Mouse (Mus musculus) ovary, adult 18-20 months (tissue): Measurements from ENCODE around the gene Cdc42se1.

Experiments
- DNase-seq: peaks from one replicate; pipeline ENCODE4 v3.0.0; 2022; ENCODE audit warnings: low spot score, mixed read lengths

Gene Cdc42se1

DNA sequence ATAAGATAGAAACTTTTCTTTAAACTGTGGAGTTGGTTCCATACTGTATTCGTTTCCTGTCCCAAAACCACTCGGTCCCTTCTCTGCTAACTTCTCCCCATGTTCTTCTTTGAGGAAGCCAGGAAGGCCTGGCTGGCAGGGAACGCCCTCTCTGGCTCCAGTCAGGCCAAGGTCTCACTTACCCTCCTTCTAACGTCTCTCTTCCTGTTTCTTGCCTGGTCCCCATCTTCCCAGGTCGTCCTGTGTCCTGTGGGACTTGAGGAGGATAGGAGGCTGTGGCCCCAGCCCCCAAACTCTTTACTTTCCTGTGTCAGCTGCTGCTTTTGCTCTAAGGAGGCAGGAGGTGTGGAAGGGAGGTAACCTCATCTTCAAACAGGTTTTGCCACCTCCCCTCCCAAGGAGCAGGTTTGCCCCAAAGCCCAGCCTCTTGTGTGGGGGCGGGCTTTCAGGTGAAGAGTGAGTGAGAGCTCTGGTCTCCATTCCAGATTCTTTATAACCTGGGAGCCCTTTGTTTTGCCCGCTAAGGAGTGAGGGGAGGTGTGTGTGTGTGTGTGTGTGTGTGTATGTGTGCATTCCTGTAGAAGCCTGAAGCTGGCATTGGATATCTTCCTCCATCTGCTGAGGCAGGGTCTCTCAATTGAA is 22.4 kb downstream of the Cdc42se1 start, which contains the start of gene Bnipl:
Gene Bnipl, minus strand, starts transcription at position 411 of the 642 bp plus-strand sequence.
- no peak for DNase-seq

DNA sequence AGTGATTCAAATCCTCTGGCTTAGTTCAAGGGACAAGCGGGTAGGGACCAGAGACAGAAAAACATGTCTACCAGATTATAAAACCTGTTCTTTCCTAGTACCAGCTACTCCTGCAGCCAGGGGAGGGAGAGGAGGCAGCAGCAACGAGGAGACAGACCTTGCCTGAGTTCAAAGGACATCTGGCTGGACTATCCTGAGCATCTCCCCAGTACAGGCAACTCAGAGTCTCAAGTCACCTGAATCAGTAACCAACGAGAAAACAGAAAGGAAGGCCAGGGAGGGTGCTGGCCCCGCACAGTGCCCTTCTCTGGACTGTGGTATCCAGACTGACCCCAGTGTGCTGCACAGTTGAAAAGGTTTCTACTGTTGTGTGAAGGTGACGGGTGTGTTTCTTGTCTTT is 28.4 kb downstream of the Cdc42se1 start:
- DNase-seq: no peak

DNA sequence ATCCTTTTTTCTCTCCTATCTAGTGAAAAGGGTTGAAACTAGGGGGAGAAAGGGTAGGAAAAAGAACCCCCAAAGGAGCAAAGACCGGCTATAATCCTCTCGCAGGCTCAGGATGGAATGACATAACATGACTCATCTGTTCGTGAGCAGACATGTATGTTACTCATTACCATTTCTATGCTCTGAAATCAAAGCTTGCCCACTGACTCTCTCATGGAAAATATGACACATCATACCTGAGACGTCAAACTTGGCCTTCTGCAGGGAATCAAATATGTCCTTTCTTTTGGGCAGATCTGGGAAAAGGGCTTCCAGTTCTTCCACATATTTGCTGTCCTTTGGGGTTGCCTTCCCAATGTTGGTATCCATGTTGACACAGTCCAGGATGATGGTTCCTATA is 33.4 kb downstream of the Cdc42se1 start:
- DNase-seq: no peak

DNA sequence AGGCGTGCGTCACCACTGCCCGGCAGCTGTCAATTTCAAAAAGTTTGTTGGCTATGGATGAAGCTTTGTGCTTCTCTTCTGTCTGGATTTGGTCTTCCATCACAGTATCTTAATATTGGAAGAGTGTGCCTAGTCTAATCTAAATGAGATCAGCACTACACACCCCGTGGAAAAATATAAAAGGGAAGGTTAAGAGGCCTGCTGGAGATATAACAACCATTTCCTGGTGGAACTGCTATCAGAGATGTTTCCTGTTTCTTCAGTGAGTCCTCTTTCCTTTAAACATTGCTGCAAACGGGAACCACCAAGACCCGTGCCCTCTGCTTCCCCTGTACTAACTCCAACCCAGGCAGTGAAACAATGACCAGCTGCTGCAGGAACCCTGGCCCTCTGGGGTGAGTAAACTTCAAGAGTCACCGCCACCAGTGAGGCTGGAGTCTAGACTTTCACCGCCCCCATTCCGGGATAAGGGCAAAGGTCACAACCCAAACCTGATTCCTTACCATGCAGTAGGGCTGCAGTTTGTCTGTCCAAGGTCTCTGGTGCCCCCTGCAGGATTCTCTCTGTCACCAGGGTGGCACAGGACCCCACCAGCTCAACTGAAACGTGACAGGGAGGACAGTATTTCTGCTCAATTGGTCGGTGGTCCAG is 34.7 kb downstream of the Cdc42se1 start:
- no peak for DNase-seq

DNA sequence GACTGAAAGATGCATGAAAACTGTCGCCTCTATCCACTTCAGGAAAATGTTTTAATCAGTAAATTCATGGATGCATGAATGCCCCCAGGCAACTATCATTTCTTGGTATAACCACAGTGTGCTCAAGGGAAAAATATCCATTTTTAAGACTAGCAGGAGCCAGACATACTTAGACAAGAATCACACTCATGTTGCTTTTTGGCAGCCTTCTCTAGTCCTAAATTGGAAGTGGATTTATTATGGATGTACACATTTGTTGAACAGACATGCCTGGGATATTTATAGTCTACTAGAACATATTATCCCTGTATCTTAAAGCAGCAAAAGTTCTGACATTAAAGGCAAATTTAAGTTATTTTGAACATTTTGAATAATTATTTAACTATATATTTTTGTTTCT is 36.2 kb downstream of the Cdc42se1 start:
- no peak for DNase-seq

DNA sequence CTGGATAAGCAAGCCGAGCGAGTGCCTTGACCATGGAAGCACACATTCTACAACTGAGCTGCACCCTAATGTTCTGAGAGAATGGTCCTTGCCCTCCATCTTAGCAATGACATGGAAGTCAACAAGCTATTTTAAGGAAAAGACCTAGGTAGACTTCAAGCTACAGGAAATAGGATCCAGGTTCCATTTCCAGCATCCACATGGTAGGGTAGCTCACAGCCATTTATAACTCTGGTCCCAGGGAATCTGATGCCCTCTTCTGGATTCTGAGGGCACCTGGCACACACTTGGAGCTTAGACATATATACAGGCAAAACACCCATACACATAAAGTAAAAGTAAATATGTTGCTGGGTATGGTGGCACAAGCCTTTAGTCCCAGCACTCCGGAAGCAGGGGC is 37.5 kb downstream of the Cdc42se1 start:
- no peak for DNase-seq

DNA sequence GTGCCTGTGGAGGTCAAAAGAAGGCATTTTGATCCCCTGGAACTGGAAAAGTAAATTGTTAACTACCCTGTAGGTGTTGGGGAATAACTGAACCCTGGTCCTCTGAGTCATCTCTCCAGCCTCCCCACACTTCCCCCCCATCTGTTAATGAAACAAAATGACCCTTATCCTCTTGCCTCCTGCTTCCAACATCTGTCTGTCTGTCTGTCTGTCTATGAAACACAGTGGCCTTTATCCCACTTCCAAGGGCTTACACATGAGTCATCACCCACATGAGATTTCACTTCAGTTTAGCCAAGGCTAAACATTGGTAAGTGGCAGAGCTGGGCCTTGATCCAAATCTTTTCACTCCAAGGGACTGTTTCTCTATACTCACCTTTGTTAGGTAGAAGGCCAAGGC is 39.3 kb downstream of the Cdc42se1 start:
- no peak for DNase-seq

DNA sequence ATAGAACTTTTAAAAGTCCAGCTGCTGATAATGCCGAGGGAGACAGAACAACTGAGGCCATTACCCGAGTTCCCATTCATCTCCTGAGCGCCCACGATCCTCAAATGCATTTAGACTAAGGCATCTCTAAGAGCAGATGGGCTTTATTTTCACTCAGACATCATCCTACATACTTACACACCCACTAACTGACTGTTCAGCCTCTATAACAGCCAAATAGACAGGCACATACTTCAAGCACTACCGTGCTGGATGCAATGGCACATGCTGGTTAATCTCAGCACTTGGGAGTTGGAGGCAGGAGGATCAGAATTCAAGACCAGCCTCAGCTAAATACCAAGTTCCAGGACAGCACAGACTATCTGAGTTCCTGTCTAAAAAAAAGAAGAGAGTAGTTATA is 41.3 kb downstream of the Cdc42se1 start:
- no peak for DNase-seq

DNA sequence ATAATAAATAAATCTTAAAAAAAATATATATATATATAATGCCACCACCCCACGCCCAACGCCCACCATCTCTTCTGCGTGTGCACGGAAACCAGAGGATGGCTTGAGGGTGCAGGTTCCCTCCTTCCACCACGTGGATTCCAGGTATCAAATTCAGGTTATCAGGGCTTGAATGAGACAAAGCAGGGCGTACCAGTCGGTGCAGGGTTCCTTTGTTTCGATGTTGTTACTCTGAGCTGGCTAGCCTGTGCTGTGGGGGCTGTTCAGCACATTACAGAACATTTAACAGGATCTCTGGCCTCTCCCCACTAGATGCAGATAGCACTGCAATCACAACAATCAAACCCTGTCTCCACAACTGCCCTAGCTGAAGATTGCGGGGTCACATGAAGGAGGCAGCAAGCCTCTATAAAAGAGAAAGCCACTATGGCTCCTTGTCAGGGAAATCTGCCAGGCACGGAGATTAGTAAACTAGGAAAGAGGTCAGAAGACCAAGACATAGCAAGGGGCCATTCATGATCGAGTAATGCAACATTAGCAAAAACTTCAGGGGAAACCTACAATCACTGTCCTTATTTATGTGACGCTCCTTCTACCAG is 42.3 kb downstream of the Cdc42se1 start:
- DNase-seq: no peak

DNA sequence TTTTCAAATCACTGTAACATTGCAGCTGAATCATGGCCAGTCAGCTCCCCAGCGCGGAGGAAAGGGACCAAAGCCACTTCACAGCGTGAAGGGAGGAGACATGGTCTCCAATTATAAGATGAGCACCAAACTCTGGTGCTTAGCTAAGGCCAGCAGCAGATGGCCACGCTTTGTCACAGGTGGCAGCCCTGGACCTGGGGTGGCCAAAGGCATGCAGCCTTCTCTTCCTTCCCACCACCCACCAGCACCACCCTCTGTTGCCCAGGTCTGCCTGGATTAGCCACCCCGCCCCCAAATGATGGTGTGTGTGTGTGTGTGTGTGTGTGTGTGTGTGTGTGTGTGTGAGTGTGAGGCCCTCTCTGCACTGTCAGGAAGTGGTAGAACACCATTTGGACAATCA is 44.9 kb downstream of the Cdc42se1 start:
- no peak for DNase-seq

DNA sequence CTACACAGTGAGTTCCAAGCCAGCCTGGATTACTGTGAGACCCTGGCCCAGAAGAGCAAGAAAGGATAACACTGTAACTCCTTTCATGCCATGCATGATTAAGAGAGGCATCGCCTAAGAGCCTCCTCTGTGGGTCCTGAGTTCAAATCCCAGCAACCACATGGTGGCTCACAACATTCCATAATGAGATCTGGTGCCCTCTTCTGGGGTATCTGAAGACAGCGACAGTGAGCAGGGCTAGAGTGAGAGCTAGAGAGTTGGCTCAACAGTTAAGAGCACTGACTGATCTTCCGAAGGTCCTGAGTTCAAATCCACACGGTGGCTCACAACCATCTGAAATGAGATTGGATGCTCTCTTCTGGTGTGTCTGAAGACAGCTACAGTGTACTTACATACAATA is 45.9 kb downstream of the Cdc42se1 start:
- DNase-seq: no peak

DNA sequence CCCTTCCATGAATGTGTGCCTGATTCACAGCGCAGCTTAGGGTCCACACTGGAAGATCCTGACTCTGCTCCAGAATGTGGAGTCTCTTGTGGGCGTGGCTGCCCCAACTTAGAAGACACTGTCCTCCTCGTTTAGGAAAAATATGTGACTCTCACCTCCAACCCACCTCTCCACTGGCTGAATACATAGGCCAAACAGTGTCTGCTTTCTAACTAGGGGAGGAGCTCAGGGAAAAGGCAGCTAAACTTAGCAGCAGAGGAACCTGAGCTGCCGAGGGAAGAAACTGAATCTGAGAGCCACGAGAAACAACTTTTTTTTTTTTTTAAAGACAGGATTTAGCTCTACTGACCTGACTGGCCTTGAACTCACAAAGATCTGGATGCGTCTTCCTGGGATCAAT is 46.6 kb downstream of the Cdc42se1 start:
- DNase-seq: no peak

DNA sequence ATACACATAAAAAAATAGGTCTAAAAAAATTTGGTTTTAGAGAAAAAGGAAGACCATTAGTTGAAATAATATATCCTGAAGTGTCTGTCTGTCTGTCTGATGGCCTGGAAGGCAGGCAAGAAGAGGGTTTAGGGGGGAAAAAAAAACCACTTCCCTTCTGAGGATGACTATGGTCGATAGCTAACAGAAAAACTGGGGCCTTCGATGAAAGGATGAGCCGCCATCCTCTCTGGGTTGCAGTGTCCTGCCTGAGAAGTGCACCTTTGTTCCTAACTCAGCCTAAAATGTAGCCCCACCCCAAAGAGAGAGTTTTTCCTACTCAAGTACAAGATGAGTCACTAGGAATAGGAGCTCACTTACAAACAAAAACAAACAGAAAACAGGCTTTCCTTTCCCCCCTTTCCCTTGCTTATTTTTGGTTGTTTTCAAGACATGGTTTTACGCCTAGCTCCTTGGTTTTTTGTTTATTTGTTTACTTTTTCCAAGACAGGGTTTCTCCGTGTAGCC is 47.9 kb downstream of the Cdc42se1 start:
- no peak for DNase-seq

DNA sequence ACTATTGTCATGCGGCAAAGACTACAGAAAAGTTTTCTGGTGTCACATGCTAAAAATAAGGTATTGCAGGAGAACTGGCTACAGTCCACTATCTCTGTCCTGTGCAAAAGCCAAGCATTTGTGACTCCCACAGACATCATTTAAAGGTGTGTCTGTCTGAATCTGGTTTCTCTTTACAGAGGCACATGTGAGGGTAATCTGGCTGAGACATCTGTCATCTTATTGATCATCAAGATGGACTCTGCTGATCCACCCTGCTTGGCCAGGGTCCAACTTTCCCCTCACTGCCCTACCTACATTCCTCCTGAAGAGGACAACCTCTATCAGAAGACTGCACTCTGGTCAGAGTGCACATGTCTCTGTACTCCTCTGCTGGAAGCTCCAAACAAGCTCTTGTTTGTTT is 48.6 kb downstream of the Cdc42se1 start:
- DNase-seq: no peak

DNA sequence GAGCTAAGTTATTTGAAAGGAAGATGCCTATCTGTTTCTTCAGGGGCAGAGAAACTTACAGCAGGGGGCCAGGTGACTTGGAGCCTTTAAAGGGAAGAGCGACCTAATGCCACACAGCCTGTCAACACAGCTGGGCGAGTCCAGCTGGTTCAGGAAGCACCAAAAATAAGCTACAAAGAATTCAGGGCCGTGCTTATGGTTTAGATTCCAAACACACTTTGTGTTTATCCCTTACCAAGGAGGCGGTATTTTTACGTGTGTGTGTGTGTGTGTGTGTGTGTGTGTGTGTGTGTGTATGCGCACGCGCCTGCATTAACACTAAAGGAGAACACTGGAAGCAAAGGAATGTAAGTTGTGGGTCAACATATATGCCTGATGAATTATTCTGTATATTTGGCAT is 52.2 kb downstream of the Cdc42se1 start:
- DNase-seq: no peak

DNA sequence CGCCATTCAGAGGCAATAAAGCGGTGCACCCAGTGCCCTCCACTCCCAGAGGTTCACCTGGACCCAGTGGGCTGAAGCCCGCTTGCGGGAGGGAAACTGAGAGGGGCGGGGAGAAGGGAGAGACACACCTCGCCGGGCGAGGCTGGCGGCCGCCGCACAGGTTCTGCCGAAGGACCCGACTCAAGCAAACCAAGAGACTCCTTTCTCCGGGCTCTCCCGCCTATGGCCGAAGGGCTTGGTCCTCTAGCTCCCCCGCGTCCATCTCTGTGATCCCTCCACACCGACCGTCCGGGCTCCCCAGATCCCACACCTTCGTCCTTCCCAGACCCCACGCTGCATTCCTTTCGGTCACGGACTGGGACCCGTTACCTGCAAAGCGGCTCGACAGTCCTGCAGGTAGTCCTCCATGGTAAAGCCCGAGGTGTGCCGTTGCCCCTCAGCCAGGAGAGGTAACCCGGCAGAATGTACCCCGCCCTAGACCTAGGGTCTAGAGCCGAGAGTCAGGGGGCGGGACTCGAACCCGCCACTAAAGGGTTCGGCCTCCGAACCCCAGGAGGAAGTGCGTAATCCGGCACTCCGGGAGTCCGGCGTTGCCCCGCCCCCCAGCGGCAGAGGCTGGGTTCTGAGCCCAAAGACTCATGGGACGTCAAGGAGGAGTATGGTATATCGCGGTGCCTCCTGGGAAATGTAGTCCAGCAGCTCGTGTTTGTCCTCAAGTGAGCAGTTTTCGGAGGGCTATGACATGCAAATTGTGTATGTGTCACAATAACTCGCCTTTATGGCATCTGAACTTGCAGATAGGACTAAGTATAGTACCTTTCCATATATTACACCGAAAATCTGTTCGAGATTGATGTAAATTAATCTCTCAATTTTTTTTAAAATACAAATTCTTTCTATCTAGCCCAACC is 52.9 kb downstream of the Cdc42se1 start, which contains the start of the genes Mindy1 and Prune1:
Gene Mindy1, plus strand, starts transcription at position 130 of the 911 bp plus-strand sequence.
Gene Prune1, minus strand, starts transcription at position 861 of the 911 bp plus-strand sequence.
- peak; percentile 98 for DNase-seq

DNA sequence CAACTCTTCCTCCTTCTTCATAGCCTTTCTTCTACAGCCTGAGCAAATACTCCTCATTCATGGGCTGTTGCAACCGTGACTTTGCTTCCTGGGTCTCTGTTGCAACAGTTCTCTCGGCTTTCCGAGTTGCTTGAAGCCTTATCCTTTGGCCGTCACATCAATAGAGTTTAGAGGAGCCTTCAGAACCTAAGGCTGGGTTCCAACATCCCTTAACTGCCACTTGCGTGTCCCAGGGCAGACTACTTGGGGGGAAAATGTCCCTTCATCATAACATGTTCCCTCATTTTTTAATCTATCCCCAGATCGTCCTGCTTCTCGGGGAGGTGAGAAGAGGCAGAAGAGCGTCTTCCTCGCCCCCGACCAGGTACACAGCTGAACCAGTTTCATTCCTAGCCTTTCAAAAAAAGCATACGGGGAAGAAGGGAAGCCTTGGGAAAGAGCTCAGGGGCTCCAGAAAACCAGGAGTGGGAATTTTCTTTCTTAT is 53.9 kb downstream of the Cdc42se1 start:
- no peak for DNase-seq

DNA sequence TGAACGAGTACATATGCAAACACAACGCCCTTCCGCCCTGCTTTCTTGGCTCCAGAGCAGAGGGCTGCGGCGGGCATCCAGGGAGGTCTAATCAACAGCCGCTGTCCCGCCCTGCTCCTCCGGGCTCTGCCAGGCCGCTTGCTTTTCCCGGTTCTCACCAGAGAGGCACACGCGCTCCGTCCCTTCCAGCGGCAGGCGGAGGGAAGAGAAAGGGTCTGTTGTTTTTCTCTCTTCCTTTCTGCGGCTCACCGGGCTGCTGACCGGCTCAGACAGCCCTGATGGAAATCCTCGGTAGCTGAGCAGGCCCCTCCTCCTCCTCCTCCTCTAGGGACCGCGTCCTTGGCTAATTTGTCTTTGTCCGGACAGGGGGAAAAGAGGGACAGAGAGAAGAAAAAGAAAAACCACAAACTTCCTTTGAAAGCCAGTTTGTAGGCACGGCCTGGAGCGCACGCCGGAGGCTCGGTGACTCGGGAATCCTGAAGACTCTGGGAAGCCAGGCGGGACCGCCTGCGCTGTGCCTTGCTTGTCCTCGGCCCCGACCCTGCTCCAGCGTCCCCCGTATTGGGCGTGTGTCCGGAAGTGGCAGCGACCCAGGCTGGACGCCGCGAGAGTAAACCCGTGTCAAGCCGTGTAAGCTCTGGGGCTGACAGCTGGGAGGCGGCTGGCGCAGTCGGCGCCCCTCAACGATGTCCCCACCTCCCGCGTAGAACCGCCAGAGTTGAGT is 54.5 kb downstream of the Cdc42se1 start:
- DNase-seq: peak; percentile 74

DNA sequence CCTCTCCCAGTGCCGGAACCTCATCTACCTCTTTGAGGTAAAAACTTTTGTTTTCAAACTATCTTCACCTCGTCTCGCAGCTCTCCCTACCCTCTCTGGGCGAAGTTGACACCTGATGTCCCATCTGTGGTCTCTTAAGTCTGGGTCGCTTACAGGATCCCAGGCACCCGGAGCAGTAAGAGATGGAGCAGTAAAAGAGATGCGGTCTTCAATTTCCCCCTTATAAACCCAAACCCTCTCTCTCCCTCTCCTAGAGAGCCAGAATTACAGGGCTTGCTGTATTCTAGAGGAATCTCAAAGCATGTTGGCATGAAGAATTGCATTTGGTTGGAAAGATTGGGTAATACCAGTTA is 55.0 kb downstream of the Cdc42se1 start:
- DNase-seq: no peak

DNA sequence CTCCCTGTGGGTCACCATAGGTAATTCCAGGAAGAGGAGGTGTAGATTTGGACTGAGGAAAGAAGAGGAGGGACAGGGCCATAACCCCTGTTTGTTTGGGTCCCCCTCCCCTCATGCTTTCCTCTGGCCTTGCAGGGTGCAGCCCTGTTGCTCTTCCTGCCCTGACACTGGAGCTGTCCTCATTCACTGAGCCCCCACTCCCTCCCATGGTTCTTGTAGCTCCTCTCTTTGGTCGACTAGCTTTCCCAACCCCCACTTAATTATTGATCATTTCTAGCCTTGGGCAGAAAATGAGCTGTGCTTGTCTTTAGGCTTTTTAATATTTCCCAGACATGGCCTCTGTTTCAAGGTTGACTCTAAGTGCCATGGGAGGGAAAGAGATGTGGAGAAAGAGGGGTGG is 55.5 kb downstream of the Cdc42se1 start:
- no peak for DNase-seq

DNA sequence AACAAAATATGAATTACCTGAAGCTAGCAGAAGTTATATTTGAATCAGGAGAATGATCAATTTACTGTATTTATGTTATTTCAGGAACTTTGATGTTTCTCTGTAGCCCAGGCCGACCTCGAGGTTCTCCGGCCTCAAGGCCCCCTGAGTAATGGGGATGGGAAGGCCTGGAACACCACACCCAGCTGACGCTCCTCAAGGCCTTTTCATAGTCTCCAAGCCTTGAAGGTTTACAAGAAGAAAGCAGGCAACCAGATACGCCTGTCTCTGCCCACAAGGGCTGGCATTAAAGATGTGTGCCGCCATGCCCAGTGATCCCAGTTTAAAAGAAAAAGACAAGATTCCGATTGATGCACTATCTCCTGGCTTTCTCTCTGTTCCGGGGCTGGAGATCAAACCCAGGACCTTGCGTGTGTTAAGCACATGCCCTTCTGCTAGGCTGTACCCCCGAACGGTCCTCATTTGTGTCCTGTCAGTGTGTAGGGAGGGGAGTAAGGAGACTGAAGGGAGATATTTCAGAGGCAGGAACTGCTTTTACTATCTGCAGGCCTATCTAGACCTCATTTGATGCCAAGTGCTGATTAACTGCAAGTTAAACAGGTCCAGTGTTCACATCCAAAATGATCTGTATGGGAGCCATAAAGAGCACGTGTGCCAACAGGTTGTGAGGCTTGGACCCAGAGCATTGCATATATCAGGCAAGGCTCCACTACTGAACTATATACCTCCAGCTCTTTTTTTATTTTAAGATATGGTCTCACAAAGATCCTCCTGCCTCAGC is 56.2 kb downstream of the Cdc42se1 start:
- peak; percentile 69 for DNase-seq
